Mouse (Mus musculus): ENCODE measurements around the gene Ankrd40.

- TF ChIP-seq POLR2A (IDR thresholded peaks at IDR 0.05; ENCODE audit: extremely low read depth, insufficient read depth, low read length), result no peak
- no peak for TF ChIP-seq CTCF (IDR thresholded peaks at IDR 0.05; ENCODE audit: extremely low read depth, insufficient read depth, low read length)
Observed at GRCm38 (mm10) chr11:94361166-94361870, 33.5 kb downstream of the Ankrd40 start.
